Mouse (Mus musculus): ENCODE measurements around the gene Samd10.

Gene Samd10

DNA sequence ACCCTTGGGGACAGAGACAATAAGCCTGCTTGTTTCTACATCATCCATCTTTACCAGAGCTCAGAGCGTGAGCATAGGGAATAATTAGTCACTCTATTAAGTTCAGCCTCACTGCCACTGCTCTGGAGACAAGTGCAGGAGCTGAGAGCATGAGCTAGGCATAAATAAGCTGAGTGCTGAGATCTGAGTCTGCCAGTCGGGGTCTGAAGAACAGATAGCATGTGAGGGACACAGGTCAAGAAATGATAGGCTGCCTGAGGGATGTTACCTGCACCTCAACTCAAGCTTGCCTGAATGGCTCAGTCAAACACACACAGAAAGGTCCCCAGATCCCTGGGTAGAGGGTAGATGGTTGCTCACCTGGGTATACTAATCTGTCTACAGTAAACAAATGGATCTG lies 21.9 kb downstream of the Samd10 start:
- DNase-seq (ENCODE audit: low spot score), result no peak

DNA sequence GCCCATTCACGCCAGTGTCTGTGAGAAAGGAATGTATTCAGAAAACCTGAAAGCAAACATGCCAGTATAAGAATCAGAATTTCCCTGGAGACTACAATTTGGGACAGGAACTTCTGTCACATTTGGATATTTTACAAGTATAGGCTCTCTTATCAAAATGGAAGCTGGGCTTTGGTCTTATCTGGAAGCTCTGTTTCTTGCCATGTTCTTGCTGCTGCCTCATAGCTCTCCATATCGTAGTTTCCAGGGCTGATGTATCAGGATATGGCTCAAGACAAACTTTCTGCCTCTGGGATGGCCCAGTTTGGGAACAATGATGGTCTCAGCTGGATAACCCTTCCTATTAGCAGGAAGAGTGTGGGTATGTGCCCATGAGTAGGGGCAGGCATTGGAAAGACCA lies 22.4 kb downstream of the Samd10 start:
- no peak for DNase-seq (ENCODE audit: low spot score)

DNA sequence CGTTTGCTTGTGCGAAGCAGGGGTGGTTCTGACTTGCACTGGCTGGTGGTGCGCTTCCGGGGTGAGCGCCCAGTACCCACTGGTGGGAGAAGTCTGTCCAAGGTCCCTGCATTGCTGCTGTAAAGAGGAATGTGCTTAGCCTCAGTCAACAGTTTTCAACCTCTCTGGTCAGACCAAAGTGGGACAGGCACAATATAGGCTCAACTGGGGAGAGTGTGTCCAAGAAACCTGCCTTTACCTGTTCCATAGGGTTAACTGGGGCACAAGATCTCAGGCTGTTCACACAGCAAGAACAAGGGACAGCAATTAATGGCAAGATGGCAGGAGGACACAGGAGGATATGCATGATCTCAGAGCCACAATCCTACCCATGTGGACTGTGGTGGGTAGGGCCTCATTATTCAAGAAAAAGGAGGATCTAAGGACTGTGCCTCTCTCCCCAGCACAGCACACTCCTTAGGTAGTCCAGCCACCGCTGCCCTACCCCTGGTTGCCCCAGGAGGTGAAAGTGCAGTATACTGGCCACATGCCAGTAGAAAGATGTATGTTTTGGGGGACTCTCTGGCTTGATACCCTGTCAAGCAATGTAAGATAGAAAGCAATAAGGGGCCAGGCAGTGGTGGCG lies 24.0 kb downstream of the Samd10 start:
- DNase-seq (ENCODE audit: low spot score), result no peak

DNA sequence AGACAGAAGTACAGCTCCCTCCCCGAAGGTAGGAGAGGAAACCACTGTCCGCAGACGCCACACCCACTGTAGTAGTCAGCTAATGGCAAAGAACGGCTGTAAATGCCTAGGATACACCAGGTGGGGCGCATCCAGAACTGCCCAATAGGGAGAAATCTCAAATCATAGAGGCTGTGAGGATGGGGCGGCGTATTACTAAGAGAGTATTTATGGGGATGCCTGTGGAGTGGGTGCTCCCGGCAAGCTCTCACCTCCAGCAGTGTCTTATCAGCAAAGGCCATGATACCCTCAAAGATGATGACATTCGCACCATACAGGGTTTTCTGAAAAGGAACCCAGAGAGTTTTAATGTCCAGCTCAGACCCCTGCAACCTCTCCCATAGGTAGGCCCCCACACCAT lies 25.1 kb downstream of the Samd10 start:
- no peak for DNase-seq (ENCODE audit: low spot score)

DNA sequence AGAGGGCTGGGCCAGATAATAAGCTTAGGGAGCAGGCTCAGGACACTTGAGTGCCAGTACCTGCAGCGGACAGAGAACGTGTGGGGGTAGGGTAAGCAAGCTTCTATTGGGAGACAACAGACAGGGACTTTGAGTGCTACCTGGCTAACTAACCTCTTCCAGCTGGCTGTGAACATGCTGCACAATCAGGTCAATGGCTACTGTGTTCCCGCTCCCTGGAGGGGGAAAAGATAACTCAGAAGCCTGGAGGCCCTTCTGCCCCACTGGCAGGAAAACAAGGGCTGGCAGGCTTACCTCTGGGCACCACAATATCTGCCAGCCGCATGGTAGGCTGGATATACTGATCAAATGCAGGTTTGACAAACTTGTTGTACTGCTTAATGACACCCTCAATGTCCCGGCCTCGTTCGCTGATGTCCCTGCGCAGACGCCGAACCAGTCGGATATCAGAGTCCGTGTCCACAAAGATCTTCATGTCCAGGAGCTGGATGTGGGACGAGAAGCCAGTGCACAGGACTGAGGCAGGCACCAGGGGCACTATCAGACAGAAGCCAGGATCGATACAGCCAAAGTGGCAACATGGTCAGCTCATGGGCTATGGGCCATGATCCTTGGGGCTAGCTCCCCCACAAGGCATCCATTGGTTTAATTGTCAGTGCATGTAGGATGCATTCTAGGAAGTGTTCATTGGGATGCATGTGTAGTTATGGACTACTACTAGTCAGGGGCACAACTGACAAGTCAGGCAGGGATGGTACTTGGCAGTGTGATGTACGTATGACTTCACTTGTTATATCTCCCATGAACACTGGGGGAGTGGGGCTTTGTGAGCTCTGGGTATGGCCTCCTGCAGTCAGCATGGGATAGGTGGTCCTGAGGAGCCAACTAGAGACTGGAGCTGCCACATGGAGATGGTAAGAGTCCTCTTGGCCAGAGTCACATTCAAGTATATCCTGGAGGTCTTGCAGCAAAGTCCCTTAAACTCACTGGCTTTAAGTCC lies 25.8 kb downstream of the Samd10 start:
- no peak for DNase-seq (ENCODE audit: low spot score)

DNA sequence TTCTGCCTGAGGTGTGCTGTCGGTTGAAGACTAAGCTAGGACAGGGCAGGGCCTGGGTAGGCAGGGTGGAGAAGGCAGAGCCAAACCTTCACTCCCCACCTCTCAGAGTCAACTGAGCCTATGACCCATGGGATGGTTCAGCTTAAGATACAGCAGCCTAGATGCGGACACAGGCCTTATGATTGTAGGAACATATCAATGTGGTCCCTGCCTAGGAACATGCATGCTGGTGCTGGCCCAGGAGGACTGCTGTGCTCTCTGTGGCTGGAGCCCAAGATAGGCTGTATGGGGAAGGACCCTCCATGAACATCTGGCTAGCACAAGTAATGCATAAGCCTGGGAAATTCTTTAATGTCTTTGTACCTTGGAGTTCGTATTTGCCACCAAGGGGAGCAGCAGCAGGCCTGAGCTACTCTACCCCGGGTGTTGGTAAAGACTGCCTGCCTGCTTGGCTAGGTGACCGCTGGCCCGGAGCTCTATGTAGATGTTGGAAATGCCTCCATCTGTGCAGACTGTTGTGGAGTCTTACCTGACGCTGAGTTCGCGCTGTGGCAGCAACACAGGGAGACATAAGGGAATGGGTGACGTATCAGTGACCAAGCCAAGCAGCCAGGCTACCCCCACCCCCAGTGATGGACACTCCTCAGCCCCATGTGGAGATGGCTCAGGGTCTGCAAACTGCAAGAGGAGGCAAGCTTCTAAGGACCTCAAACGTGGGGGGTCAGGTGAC lies 26.9 kb downstream of the Samd10 start:
- no peak for DNase-seq (ENCODE audit: low spot score)

DNA sequence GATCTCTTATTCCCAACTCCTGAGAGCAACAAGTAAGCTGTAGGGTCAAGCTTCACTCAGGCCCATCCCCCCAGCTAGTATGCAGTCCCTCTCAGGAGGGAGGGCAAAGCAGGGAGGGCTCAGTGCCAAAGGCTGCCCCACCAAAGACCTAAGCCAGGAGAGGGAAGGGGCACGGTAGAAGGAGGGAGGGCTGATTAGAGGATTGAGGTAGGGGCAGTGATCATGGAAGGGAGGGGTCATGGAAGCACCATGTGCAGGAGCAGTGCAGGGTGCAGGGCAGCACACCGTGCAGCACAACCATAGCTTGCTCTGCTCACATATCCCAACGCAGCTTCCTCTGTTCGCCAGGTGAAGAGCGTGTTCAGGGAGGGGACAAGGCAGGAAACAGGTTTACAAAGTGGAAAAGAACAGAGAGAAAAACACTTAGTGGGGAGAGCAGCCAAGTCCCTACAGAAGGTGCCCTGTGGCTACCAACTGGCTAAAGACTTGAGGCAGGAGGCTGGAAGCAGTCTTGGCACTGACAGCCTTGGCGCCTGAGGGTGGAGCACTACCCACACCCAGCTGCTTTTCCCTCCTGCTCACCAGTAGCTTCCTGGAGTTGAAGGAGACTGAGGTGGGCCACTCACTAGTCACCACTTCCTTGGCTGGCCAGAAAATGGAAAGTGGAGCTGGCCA lies 28.0 kb downstream of the Samd10 start:
- no peak for DNase-seq (ENCODE audit: low spot score)

DNA sequence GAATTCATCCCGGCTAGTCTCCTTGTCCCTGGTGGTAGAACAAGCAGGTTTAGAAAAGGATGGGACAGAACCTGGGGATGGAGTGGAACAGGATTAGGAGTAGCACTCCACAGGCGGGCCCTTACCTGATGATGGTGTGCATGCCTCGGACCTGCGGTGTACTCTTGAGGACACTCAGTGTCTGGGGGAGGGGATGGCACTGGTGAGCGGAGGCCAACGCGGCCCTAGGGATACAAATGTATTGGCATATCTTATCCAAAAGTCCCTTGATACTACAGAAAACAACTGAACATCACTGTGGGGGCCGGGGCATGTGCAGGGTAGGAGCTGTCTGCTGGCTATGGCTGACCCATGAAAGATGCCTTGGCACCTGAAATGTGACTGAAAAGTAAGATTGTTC lies 28.6 kb downstream of the Samd10 start:
- DNase-seq (ENCODE audit: low spot score), result no peak

DNA sequence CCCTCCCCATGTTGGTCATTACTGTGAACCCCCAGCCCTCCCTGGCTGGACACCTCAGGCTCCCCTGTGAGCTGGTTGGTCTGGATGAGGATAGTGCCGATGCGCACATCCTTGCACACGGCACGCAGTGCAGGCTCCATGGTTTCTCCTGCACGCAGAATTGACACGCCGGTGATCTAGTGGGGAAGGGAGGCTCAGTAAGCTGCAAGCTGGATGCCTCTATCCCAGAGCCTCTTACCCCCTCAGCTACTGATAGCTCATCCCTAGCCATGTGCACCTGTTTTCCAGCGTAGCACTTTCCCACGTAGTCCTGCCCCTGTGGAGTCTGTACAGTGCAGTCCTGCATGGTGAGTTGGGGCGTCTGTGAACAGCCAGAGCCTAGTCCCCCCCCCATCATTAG lies 29.2 kb downstream of the Samd10 start:
- no peak for DNase-seq (ENCODE audit: low spot score)

DNA sequence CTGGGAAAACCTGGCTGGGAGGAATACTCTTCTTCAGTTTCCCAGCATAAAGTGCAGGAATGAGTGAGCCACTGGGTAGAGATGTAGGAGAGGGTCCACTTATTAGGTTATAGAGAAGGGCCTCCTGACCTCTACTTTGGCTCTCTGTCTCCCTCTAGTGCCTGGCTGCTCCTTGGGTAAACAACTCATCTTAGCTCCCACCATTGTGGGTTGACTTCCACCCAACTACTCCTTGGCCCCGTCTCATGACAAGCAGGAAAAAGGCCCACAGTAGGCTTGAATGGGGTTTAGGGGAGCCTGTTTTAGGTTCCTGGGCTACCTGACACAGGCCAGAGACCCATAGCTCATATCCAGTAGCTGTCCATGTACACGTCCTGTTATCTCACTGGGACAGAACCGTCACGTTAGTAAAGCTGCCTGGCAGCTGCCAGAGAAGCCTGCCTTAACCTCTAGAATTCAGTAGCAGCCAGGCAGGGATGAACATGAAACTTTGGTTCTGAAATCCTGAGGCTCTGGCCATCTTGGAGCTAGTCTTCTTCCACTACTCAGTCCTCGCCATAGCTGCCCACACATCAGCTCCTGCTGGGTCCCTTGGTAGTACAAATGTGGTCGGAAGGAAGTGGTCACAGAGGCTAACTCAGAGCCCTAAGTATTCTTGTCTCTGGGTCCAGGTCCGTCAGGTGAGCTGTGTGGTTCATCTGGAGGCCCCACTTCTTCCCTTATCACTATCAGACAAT lies 30.6 kb downstream of the Samd10 start:
- DNase-seq (ENCODE audit: low spot score), result peak; percentile 78

DNA sequence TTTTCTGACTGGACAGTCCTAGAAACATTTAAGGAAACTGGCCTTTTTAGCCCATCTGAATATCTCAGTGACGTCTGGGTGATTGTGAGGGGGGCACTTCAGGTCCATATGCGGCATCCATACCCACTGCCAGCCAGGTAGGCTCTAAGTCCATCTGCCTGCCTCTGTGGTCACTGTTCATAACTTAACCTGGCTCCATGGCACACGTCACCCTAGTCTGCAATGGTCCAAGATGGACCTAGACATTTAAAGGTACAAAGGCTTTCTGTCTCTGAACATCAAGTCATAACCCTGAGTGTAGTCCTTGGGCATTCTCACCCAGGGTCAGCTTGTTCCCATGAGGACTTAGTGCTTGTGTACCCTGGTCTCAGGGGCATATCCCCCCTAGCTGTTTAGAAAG lies 31.7 kb downstream of the Samd10 start:
- no peak for DNase-seq (ENCODE audit: low spot score)

DNA sequence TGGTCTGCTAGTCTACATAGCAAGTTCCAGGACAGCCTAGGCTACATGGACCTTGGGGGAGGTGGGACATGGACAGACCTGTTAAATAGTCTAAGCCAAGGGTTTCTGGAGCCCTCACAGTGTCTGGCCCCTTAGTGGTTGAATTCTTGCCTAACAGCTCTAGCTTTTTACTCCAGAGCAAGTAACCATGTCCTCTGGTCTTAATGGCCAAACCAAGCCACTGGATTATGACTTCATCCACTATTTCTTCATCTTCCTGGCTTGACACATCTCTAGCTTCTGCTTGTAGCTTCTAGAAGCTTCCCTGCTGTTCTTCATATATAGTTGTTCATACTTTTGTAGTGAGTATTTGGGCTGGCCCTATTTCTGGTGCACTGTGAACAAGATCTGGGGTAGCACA lies 45.2 kb downstream of the Samd10 start:
- no peak for DNase-seq (ENCODE audit: low spot score)

DNA sequence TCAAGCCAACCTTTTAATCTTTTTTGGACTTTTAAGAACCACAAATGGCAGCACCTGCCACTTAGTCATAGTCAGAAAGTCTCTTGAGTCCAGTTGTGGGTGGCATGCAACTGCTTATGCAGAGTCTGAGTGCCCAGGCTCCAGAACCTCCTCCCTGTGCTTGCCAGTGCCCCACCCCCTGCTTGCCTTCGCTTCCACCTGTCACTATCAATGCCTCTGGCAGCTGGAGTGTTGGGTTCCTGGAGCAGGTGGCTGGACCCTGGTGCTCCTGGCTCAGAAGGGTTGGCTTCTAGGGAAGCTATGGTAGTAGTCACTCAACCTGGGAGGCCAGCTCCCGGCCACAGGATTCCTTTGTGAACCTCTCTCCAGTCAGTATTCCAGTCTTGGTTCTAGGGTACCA lies 48.8 kb downstream of the Samd10 start:
- no peak for DNase-seq (ENCODE audit: low spot score)

DNA sequence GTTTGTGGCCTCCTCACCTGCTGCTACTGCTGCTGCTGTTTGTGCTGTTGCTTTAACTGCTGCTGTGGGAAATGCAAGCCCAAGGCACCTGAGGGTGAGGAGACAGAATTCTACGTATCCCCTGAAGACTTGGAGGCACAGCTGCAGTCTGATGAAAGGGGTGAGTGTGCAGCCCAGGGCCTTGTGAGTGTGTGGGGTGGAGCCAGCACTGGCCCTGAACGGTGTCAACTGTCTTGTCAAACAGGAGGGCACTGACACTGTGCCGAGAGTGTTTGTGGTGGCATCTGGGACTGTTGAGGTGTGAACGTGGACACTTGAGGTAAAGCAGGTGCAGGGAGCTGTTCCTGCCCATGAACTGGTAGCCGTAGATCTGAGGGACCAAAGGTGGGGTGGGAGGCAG lies 50.3 kb downstream of the Samd10 start:
- DNase-seq (ENCODE audit: low spot score), result no peak

DNA sequence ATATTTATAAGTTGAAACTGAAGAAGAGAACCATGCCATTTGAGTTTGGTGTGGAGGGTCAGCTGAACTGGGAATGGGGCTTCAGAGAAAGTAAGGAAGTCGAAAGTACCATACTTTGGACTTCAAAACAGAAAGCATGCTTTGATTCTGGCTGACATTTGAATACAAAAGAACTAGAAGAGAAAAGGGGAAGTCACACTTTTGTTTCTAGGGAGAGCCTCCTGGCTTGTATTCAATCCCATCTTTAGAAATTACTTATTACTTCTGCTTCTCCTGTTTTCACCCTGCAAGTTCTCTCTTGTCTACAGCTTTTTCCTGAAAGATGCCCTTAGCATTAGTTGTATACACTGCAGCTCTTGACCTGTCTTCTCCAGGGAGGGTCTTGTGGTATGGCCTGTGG lies 50.8 kb downstream of the Samd10 start:
- DNase-seq (ENCODE audit: low spot score), result no peak

DNA sequence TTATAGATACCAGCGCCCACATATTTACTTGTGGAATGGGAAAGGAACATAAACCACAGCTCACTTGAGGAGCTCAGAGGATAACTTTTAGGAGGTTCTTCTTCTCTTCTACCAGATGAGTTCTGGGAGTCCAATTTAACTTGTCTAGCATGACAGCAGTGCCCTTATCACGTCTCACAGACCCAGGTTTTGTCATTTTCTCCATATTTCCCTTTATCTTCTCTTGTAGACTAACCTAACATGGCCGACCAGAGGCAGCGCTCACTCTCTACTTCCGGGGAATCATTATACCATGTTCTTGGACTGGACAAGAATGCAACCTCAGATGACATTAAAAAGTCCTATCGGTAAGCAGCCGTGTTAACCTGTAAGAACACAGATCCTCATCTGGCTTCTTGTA lies 52.9 kb downstream of the Samd10 start:
- no peak for DNase-seq (ENCODE audit: low spot score)

All from retina, embryonic 14.5 days (tissue).